In the genomic region with DNA sequence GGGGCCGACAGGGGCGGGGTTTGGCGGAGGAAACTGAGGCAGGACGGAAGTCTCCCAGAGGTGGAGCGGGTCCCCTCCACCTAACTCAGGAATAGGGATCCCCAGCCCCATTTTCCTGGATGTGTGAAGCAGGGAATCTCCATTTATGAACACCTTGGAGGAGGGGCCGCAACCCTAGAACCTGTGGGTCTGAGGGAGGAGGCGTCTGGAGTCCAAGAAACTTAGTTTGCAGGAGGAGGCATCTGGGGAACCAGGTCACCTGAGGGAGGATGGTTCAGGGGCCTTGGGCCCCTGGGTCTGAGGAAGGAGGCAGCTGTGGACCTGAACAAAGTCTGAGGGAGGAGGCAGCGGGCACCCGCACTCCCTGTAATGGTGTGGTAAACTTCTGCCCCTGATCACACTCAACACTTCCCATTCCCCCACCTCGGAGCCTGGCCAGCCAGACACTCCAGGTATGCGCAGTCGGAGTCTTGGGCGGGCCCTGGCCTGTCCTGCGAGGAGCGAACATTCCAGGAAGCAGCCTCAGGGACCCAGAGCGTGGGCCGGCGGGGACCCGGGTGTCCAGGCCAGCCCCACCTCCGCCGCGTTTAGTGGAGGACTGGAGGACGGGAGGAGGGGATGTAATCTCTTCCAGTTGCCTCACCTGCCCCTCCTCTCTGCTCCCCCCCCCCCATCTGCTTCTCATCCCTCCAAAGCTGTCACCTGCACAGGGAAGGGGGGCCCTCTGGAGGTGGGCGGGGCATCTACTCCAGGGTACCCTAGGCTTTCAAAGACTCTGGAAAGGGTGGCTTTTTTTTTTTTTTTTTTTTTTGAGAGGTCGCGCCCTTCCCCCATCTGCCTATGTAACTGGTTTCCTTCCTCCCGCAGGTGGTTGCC, we compare ENCODE assay signal across 9 mouse cellular contexts. TPM values are rescaled to one million over a fixed set of nuclear protein-coding genes. Genes with fewer than 3 reads are reported as not detected.
DNase-seq lines count a peak whose midpoint lies in the region; ATAC-seq and TF ChIP-seq lines count a peak whose summit lies in the region.
"Had no signal": no experiment of that assay in that cellular context is flagged by ENCODE, and none has a peak within 500 bp of the region (broad histone marks: within the 10 kb centered on the region; RNA-seq: fewer than 3 reads in every experiment).

No protein-coding gene starts in this region.

- TF ChIP-seq EP300 in CH12.LX (IDR thresholded peaks at IDR 0.05; ENCODE audit: low read length), result no peak
- TF ChIP-seq EP300 in liver, postnatal 0 days (IDR thresholded peaks at IDR 0.05; ENCODE audit: low read depth), result no peak

- ATAC-seq in hindbrain, embryonic 15.5 days (ENCODE audit: low FRiP score, low read depth), result peak; percentile 29; the same call in 1 of the 2 replicates
- 0 out of 2 replicates have a peak, but pooled peaks have one; percentile 8 for ATAC-seq in liver, postnatal 0 days
- ATAC-seq in neural tube, embryonic 15.5 days (ENCODE audit: low FRiP score), result no peak

- peak overlapping the region; percentile 20 to 60 (median 52) for H3K4me3 ChIP-seq in CH12.LX (replicated peaks in 1 of 3; ENCODE audit: low read depth in 2 of 3, low read length in 2 of 3, poor library complexity in 1 of 3)
- H3K4me3 ChIP-seq in hindbrain, embryonic 15.5 days, result peak overlapping the region; percentile 49
- H3K4me3 ChIP-seq in liver, postnatal 0 days (ENCODE audit: low read depth, low read length), result peak overlapping the region; percentile 48
- peak overlapping the region; percentile 51 for H3K4me3 ChIP-seq in neural tube, embryonic 15.5 days (replicated peaks)

- no peak overlapping the region for H3K27ac ChIP-seq in CH12.LX (ENCODE audit: insufficient read depth, low read depth)
- H3K27ac ChIP-seq in hindbrain, embryonic 15.5 days (replicated peaks), result no peak overlapping the region
- H3K27ac ChIP-seq in liver, postnatal 0 days (ENCODE audit: low read depth), result no peak overlapping the region
- no peak overlapping the region for H3K27ac ChIP-seq in neural tube, embryonic 15.5 days (replicated peaks)

- no peak for DNase-seq in CH12.LX (ENCODE audit: extremely low read depth)
- DNase-seq in ZHBTc4 (ENCODE audit: low read depth, low spot score), result peak; percentile 43
- peak; percentile 23 for DNase-seq in liver, postnatal 0 days
- DNase-seq in right cerebral cortex, postnatal 4 days, result no peak
- no peak for DNase-seq in cerebellum, postnatal 10 days
- DNase-seq in retina, postnatal 1 day, result no peak

- H3K9ac ChIP-seq in CH12.LX (ENCODE audit: insufficient read depth, low read depth), result peak overlapping the region; percentile 45; the same call in 1 of the 2 replicates
- peak overlapping the region; percentile 43 for H3K9ac ChIP-seq in hindbrain, embryonic 15.5 days
- H3K9ac ChIP-seq in liver, postnatal 0 days (replicated peaks), result peak overlapping the region; percentile 34
- H3K9ac ChIP-seq in neural tube, embryonic 15.5 days (replicated peaks), result peak overlapping the region; percentile 50

- peaks cover 40% of the 10 kb centered on the region for H3K27me3 ChIP-seq in CH12.LX (replicated peaks)
- peaks cover 96% of the 10 kb centered on the region for H3K27me3 ChIP-seq in hindbrain, embryonic 15.5 days
- peaks cover 96% of the 10 kb centered on the region for H3K27me3 ChIP-seq in liver, postnatal 0 days (ENCODE audit: insufficient read depth, low read length)
- peaks cover 98% of the 10 kb centered on the region for H3K27me3 ChIP-seq in neural tube, embryonic 15.5 days (replicated peaks)

- peak overlapping the region; percentile 74 for H3K4me2 ChIP-seq in CH12.LX (ENCODE audit: insufficient read depth, low read depth, poor library complexity, severe bottlenecking)
- peak overlapping the region; percentile 85 for H3K4me2 ChIP-seq in hindbrain, embryonic 15.5 days
- peak overlapping the region; percentile 72 for H3K4me2 ChIP-seq in liver, postnatal 0 days (ENCODE audit: low read depth, low read length)
- peak overlapping the region; percentile 94 for H3K4me2 ChIP-seq in neural tube, embryonic 15.5 days

- TF ChIP-seq CTCF in CH12.LX (conservative IDR thresholded peaks at IDR 0.05 in 1 of 2, IDR thresholded peaks at IDR 0.05 in 1 of 2; ENCODE audit: low read depth in 2 of 2, low read length in 2 of 2), result no peak
- no peak for TF ChIP-seq CTCF in liver, postnatal 0 days (IDR thresholded peaks at IDR 0.05; ENCODE audit: low read depth)

- H3K9me3 ChIP-seq in CH12.LX (replicated peaks; ENCODE audit: low read length), result no peaks in the 10 kb centered on the region
- no peaks in the 10 kb centered on the region for H3K9me3 ChIP-seq in hindbrain, embryonic 15.5 days
- H3K9me3 ChIP-seq in liver, postnatal 0 days (ENCODE audit: low read length), result no peaks in the 10 kb centered on the region
- no peaks in the 10 kb centered on the region for H3K9me3 ChIP-seq in neural tube, embryonic 15.5 days (replicated peaks)

- no peak for TF ChIP-seq POLR2A in CH12.LX (IDR thresholded peaks at IDR 0.05; ENCODE audit: low read depth, low read length)

- 2% methylated on average over 26 of the region's 27 CpGs for WGBS in hindbrain, embryonic 15.5 days
- 2% methylated on average over 26 of the region's 27 CpGs for WGBS in liver, postnatal 0 days (ENCODE audit: insufficient replicate concordance)
- WGBS in neural tube, embryonic 15.5 days, result under 1% methylated on average over 22 of the region's 27 CpGs

- no peaks in the 10 kb centered on the region for H3K79me2 ChIP-seq in CH12.LX (replicated peaks; ENCODE audit: control insufficient read depth, extremely low read depth, insufficient read depth, poor library complexity, severe bottlenecking)

- peaks cover 4 to 5% of the 10 kb centered on the region in 2 experiments for H3K36me3 ChIP-seq in CH12.LX (replicated peaks in 1 of 2; ENCODE audit: control insufficient read depth in 1 of 2, insufficient read depth in 1 of 2, low read length in 1 of 2)
- H3K36me3 ChIP-seq in hindbrain, embryonic 15.5 days, result no peaks in the 10 kb centered on the region
- no peaks in the 10 kb centered on the region for H3K36me3 ChIP-seq in liver, postnatal 0 days (replicated peaks; ENCODE audit: insufficient read depth, low read length)
- no peaks in the 10 kb centered on the region for H3K36me3 ChIP-seq in neural tube, embryonic 15.5 days

- peaks cover 7 to 27% of the 10 kb centered on the region in 2 experiments; a peak in 3 of 4 replicates for H3K4me1 ChIP-seq in CH12.LX (ENCODE audit: control insufficient read depth in 1 of 2, insufficient read depth in 2 of 2)
- H3K4me1 ChIP-seq in hindbrain, embryonic 15.5 days (replicated peaks), result peaks cover 18% of the 10 kb centered on the region
- H3K4me1 ChIP-seq in liver, postnatal 0 days (ENCODE audit: insufficient read depth), result peaks cover 16% of the 10 kb centered on the region
- peaks cover 20% of the 10 kb centered on the region for H3K4me1 ChIP-seq in neural tube, embryonic 15.5 days

- TF ChIP-seq RAD21 in CH12.LX (IDR thresholded peaks at IDR 0.05; ENCODE audit: low read depth, low read length), result no peak

- in situ Hi-C loops in CH12.LX (cut with MboI; ENCODE audit: low pct_ligation_motif_present, low pct_unique_long_range_greater_than_20kb, low sequenced_read_pairs), result no loop called here

- dilution Hi-C loops in CH12.LX (cut with MboI; ENCODE audit: extremely low pct_ligation_motif_present, extremely low pct_unique_long_range_greater_than_20kb, low sequenced_read_pairs), result no loop called here

TF ChIP-seq in CH12.LX, 34 proteins besides CTCF, POLR2A, EP300 and RAD21 (continues in another document):
- TF ChIP-seq TCF12 (IDR thresholded peaks at IDR 0.05; ENCODE audit: low read depth, low read length), result 0 out of 2 replicates have a peak, but pooled peaks have one; percentile 1
- 0 out of 2 replicates have a peak, but pooled peaks have one; percentile 2 for TF ChIP-seq MXI1 (IDR thresholded peaks at IDR 0.05; ENCODE audit: low read depth, low read length)
- TF ChIP-seq POLR2AphosphoS2 (IDR thresholded peaks at IDR 0.05; ENCODE audit: low read depth, low read length), result no peak
- peak; percentile 24; the same call in 1 of the 2 replicates for TF ChIP-seq ZNF384 (IDR thresholded peaks at IDR 0.05; ENCODE audit: low read depth, low read length)

RNA-seq across cellular contexts. Expression of gene Ntf5, which starts 0.6 kb away (rescaled TPM):
- total RNA-seq in CH12.LX (2012; rRNA removed) (0.71 and 1.5 TPM in 2 replicates), CH12.LX (2014; rRNA removed) (0.23 and 0.43 TPM in 2 replicates)
- 0.59 and 0.65 TPM in 2 replicates for polyA plus RNA-seq in CH12.LX (2012; ENCODE audit: insufficient read length, low read depth)
- polyA plus RNA-seq in hindbrain, embryonic 15.5 days (2015; fragmentation: Nextera tagmentation; extraction: Ambion mirVana), result 0.17 TPM in 1 of 2 replicates, not detected in the other
- polyA plus RNA-seq in liver, postnatal 0 days (2015; fragmentation: Nextera tagmentation; extraction: Ambion mirVana), result 0.05 and 0.15 TPM in 2 replicates
- 0.91 TPM in 1 of 2 replicates, not detected in the other for polyA plus RNA-seq in neural tube, embryonic 15.5 days (2015; fragmentation: Nextera tagmentation; extraction: Ambion mirVana)
- polyA plus RNA-seq: erythroblast, embryonic 14.5 days had no signal

RNA-seq across cellular contexts. Expression of gene Lhb, which starts 6.5 kb away (rescaled TPM):
- total RNA-seq in CH12.LX (2012; rRNA removed) (not detected in 2 replicates), CH12.LX (2014; rRNA removed) (not detected in 2 replicates)
- not detected in 2 replicates for polyA plus RNA-seq in CH12.LX (2012; ENCODE audit: insufficient read length, low read depth)
- 0.92 and 2.0 TPM in 2 replicates for polyA plus RNA-seq in hindbrain, embryonic 15.5 days (2015; fragmentation: Nextera tagmentation; extraction: Ambion mirVana)
- not detected in 2 replicates for polyA plus RNA-seq in liver, postnatal 0 days (2015; fragmentation: Nextera tagmentation; extraction: Ambion mirVana)
- 0.24 TPM in 1 of 2 replicates, not detected in the other for polyA plus RNA-seq in neural tube, embryonic 15.5 days (2015; fragmentation: Nextera tagmentation; extraction: Ambion mirVana)
- polyA plus RNA-seq: erythroblast, embryonic 14.5 days had no signal

RNA-seq across cellular contexts. Expression of gene Kcna7, which starts 8.6 kb away (rescaled TPM):
- 2.1 and 3.2 TPM in 2 replicates for total RNA-seq in CH12.LX (2012; rRNA removed)
- 0.16 and 0.23 TPM in 2 replicates for total RNA-seq in CH12.LX (2014; rRNA removed)
- polyA plus RNA-seq in CH12.LX (2012; ENCODE audit: insufficient read length, low read depth), result 0.22 and 0.39 TPM in 2 replicates
- polyA plus RNA-seq in hindbrain, embryonic 15.5 days (2015; fragmentation: Nextera tagmentation; extraction: Ambion mirVana), result not detected in 2 replicates
- polyA plus RNA-seq in liver, postnatal 0 days (2015; fragmentation: Nextera tagmentation; extraction: Ambion mirVana), result 0.05 TPM in 1 of 2 replicates, not detected in the other
- 0.08 and 0.09 TPM in 2 replicates for polyA plus RNA-seq in neural tube, embryonic 15.5 days (2015; fragmentation: Nextera tagmentation; extraction: Ambion mirVana)
- polyA plus RNA-seq: erythroblast, embryonic 14.5 days had no signal

RNA-seq across cellular contexts. Expression of gene Snrnp70, which starts 18.6 kb away (rescaled TPM):
- 197 and 229 TPM in 2 replicates for total RNA-seq in CH12.LX (2012; rRNA removed)
- 182 and 212 TPM in 2 replicates for total RNA-seq in CH12.LX (2014; rRNA removed)
- polyA plus RNA-seq in CH12.LX (2012; ENCODE audit: insufficient read length, low read depth), result 457 and 499 TPM in 2 replicates
- 179 and 183 TPM in 2 replicates for polyA plus RNA-seq in hindbrain, embryonic 15.5 days (2015; fragmentation: Nextera tagmentation; extraction: Ambion mirVana)
- polyA plus RNA-seq in liver, postnatal 0 days (2015; fragmentation: Nextera tagmentation; extraction: Ambion mirVana), result 53.7 and 57.2 TPM in 2 replicates
- 166 and 190 TPM in 2 replicates for polyA plus RNA-seq in neural tube, embryonic 15.5 days (2015; fragmentation: Nextera tagmentation; extraction: Ambion mirVana)

RNA-seq across cellular contexts. Expression of gene Gys1, which starts 20.5 kb away (rescaled TPM):
- total RNA-seq in CH12.LX (2012; rRNA removed), result 13.2 and 27.2 TPM in 2 replicates
- total RNA-seq in CH12.LX (2014; rRNA removed), result 11.9 and 14.0 TPM in 2 replicates
- polyA plus RNA-seq in CH12.LX (2012; ENCODE audit: insufficient read length, low read depth), result 20.9 and 23.9 TPM in 2 replicates
- polyA plus RNA-seq in hindbrain, embryonic 15.5 days (2015; fragmentation: Nextera tagmentation; extraction: Ambion mirVana), result 23.4 and 25.1 TPM in 2 replicates
- polyA plus RNA-seq in liver, postnatal 0 days (2015; fragmentation: Nextera tagmentation; extraction: Ambion mirVana), result 3.3 TPM in 2 replicates
- 21.7 and 24.0 TPM in 2 replicates for polyA plus RNA-seq in neural tube, embryonic 15.5 days (2015; fragmentation: Nextera tagmentation; extraction: Ambion mirVana)

Comparison
In these comparisons a context has a peak if more than half of its experiments do, and no peak if none do; other contexts are left out.
1. DNase-seq: peak in ZHBTc4 (single experiment) and liver, postnatal 0 days (single experiment); none in CH12.LX (single experiment), right cerebral cortex, postnatal 4 days (single experiment), cerebellum, postnatal 10 days (0 of 2) and retina, postnatal 1 day (single experiment).
2. Peak in every context shown above with its lines, with median percentiles within 50 percentile points of each other: H3K4me2 ChIP-seq, H3K4me3 ChIP-seq and H3K9ac ChIP-seq.